Mouse (Mus musculus): Measurements from ENCODE around the gene Smpdl3b.
"Not testable (repeated sequence)": the region's sequence is repeated elsewhere in the genome, so short reads cannot be mapped to it uniquely, and the experiment has no call there.

Smpdl3b gene

GRCm38 (mm10) chr4:132780288-132780687 is 23.2 kb upstream of the Smpdl3b start:
- DNase-seq (ENCODE audit: extremely low read depth, low read depth): no peak

- DNase-seq (ENCODE audit: extremely low read depth, low read depth): no peak
Observed at GRCm38 (mm10) chr4:132778562-132779201, 21.6 kb upstream of the Smpdl3b start.

- DNase-seq (ENCODE audit: extremely low read depth, low read depth): no peak
Observed at GRCm38 (mm10) chr4:132776764-132777163, 19.7 kb upstream of the Smpdl3b start.

DNA sequence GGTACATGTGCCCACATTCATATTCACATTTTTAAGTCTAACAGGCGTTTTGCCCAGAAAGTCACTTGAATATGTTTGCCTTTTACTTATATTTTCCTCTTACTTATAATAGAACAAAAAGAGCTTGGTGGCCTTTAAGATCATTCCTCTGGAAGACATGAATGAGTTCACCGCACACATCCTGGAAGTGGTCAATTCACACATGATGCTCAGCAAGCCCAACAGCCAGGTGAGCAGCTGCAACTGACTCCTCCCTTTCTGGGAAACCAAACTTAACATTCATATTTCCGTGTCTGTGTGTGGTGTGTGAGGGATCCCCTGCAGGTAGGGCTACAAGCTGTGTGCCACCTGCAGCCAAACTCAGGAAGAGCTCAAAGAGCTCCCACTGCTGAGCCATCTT is 17.9 kb upstream of the Smpdl3b start:
- no peak for DNase-seq (ENCODE audit: extremely low read depth, low read depth)

DNA sequence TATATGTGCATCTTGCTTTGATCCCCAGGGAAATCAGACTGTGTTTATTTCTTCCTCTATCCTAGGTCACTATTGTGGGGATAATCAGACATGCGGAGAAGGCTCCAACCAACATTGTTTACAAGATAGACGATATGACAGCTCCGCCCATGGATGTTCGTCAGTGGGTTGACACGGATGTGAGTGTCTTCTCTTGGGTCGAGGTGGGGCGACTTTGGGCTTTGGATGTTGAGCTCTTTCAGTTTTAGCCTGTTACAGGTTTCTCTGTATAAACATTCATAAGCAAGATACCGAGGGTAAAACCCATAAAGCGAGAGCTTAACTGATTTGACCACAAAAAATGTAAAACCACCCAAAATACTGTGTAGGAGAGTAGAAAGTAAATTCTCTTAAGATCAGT is 14.7 kb upstream of the Smpdl3b start:
- DNase-seq (ENCODE audit: extremely low read depth, low read depth): no peak

DNA sequence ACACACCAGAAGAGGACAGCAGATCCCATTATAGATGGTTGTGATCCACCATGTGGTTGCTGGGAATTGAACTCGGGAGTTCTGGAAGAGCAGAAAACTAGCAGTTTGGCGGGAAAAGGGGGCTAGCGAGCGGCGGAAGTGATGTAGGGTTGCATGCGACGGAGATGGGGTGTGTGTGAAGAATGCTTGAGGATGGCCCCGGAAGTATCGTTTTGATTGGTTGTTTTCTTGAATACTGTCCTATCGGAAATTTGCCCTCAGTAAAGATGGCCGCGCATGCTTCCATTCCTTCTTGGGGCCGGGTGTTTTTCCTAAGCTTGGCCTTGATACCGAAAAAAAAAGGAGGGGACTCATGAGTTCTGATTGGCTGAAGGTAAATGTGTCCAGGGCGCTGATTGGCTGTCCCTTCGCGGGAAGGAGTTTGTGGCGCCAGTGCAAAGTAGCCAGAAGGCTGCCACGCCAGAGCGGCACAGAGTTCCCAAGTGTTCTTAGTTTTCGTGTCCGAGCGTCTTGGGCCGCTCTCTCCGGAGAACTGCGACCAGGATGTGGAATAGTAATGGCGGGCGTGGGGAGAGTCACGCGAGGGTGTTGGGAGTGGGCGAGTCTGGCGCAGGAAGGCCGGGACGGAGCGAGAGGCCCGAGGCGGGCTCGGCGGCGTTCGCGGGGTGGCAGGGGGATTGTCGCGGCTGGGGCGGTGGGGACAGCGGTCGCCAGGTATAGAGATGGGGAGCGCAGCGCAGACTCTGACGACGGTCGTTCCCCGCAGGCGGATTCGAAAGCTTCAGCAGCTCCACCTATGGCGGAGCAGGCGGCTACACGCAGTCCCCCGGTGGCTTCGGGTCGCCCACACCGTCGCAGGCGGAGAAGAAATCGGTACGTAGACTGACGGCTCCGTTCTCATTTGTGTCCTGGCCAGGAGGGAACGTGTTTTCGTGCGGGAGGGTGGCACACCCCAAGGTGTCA is 11.1 kb upstream of the Smpdl3b start, which contains the start of gene Rpa2:
Gene Rpa2, plus strand, starts transcription at position 419 of the 963 bp plus-strand sequence.
- DNase-seq (ENCODE audit: extremely low read depth, low read depth): peak; percentile 100

- DNase-seq (ENCODE audit: extremely low read depth, low read depth): not testable (repeated sequence)
Observed at GRCm38 (mm10) chr4:132763125-132763524, 6.1 kb upstream of the Smpdl3b start.

GRCm38 (mm10) chr4:132762602-132763001 is 5.5 kb upstream of the Smpdl3b start:
- no peak for DNase-seq (ENCODE audit: extremely low read depth, low read depth)

- DNase-seq (ENCODE audit: extremely low read depth, low read depth): no peak
Observed at GRCm38 (mm10) chr4:132760296-132760695, 3.2 kb upstream of the Smpdl3b start.

GRCm38 (mm10) chr4:132757633-132758351 is 740 bp upstream of the Smpdl3b start:
- DNase-seq (ENCODE audit: extremely low read depth, low read depth): no peak

GRCm38 (mm10) chr4:132752992-132753391 is 4.1 kb downstream of the Smpdl3b start:
- no peak for DNase-seq (ENCODE audit: extremely low read depth, low read depth)

- DNase-seq (ENCODE audit: extremely low read depth, low read depth): no peak
Observed at GRCm38 (mm10) chr4:132749258-132749982, 7.6 kb downstream of the Smpdl3b start.

DNA sequence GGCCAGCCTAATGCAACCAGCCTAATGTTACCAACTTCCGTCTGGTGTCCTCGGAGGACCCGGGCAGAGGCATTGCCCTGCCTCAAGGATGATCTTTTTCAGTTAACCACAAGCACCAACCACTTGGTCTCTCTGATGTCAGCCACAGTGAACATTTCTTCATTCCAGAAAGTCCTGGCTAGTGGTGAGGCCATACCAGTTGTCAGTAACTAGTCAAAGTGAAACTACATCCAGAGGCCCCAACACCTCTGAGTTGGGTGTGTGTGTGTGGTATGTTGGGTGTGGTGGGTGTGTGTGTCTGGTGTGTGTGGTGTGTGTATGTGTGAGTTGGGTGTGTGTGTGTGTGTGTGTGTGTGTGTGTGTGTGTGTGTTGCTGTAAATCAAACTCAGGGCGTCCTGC is 8.3 kb downstream of the Smpdl3b start:
- no peak for DNase-seq (ENCODE audit: extremely low read depth, low read depth)

DNA sequence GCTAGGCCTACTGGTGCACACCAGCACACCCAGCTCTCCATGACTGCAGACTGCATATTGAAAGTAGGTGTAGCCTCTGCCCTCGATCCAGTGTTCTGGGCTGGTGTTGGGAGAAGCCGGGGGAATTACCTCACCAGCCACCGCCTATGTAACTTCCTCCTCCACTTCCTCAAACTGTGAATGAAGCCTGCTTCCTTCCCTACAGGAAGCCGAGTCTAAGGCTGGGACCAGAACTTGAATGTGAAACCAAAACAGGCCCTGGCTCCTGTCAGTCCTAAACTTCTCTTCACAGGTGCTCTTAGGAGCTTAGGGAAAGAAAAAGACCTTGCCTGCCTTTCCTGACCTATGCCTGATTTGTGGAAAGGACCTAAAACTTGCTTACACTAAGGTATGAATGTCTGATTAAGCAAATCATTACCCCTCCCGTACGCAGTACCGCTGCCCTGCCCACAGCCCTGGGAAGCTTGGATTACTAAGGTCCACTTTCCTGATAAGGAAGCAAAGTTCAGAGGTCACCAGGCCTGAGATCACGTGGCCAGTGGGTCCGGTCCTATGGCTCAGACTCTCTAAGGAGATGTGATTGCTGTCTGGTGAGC is 9.3 kb downstream of the Smpdl3b start:
- DNase-seq (ENCODE audit: extremely low read depth, low read depth): no peak

DNA sequence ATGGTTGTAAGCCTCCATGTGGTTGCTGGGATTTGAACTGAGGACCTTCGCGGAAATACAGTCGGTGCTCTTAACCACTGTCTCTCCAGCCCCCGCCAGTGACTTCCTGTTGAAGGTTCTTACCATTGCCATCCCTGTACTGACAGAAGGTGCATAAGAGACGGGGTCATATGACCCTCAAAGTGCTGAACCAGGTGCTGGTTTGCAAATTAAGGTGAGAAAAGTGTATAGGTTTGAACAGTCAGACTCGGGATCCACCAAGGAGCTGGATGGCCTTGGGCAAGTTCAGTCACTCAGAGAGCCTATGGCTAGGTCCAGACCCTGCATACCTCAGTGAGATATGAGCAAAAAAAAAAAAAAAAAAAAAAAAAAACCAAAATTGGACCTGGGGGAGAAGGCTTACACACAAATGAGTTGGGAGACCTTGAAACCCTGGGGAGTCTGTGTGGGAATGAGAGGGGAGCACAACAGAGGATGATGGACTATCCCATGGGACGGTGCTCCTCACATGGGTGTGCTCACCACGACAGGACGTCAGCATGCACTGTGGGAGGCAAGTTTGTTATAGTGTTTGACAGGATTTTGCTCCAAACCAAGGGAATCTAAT is 10.0 kb downstream of the Smpdl3b start:
- no peak for DNase-seq (ENCODE audit: extremely low read depth, low read depth)

- no peak for DNase-seq (ENCODE audit: extremely low read depth, low read depth)
Observed at GRCm38 (mm10) chr4:132743992-132744911, 12.8 kb downstream of the Smpdl3b start.

DNA sequence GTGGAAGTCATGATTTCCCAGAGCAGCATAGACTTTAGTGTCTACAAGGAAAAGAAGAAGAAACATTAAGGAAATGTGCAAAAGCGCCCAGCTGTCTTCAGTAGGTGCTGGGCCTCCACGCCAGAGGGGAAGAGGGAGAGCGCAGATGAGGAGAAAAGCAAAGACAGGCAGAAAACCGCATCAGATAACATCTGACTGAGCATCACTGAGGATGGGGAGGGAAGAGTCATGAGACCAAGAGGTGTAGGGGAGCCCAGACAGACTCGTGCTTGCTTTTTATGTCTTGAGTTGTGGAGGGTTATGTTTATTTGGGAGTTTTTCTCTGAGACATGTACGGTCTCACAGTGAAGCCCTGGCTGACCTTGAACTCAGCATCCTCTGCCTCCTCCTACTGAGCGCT is 15.6 kb downstream of the Smpdl3b start:
- no peak for DNase-seq (ENCODE audit: extremely low read depth, low read depth)

DNA sequence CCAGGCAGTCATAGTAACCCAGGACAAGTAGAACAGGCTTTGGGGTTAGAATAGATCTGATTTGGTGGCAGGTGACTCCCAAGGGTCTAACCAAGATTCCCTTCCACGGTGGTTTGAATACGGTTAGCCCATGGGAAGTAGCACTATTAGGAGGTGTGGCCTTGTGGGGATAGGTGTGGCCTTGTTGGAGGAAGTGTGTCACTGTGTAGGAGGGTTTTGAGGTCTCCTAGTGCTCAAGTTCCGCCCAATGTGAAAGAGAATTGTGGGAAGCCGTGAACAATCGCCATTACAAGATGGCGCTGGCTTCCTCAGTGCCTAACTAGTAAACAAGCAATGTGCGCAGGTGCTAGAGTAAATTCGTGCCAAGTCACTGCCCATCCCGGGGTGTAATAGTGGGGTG is 19.9 kb downstream of the Smpdl3b start:
- not testable (repeated sequence) for DNase-seq (ENCODE audit: extremely low read depth, low read depth)

GRCm38 (mm10) chr4:132735894-132736293 is 21.2 kb downstream of the Smpdl3b start:
- no peak for DNase-seq (ENCODE audit: extremely low read depth, low read depth)
